Mouse (Mus musculus) MEL-GATA-1-ER (cell line): ENCODE data around the gene Pcnx4.
A peak's percentile ranks its signal among the peaks of the same experiment; 100 is the strongest.

Experiments
- DNase-seq: peaks from one replicate; pipeline ENCODE4 v3.0.0-alpha.2; 2012; ENCODE audit warnings: low read depth; ENCODE audit errors: extremely low read depth

Gene Pcnx4

DNA sequence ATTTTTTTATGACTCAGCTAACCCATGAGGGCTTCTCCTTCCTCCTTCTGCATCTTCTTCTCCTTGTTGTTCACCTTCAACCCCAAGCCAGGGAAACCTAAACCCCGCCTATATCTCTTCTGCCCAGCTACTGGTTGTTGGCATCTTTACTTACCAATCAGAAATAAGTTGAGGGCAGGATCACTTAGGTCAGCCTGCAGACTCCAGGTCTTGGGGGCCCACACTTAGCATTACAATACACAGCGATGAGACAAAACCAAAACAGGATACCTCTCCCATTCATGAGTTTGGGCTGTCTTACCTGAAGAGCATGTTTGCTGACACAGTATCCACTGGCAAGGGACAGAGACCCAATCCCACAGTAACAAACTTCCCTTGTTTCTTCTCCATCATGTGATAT, 57.8 kb downstream of the Pcnx4 start:
- no peak for DNase-seq

DNA sequence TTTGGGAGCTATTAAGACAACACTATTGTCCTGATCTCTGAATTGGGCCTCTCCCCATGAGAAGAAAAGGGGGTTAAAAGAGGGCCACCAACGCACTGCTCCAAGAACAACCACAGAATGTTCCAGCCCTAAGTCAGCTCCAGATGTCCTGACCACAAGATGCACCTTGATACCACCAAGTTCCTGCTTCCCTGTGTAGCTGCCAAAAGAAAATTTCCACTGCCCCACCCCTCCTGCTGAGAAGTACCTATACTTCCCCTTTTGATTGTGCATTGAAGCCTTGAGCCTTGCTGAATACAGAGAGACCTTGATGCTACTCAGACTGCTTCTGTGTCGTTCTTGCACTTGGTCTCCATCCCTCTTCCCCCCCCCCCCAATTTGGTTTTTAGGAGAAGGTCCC, 62.5 kb downstream of the Pcnx4 start:
- DNase-seq = peak; percentile 62

DNA sequence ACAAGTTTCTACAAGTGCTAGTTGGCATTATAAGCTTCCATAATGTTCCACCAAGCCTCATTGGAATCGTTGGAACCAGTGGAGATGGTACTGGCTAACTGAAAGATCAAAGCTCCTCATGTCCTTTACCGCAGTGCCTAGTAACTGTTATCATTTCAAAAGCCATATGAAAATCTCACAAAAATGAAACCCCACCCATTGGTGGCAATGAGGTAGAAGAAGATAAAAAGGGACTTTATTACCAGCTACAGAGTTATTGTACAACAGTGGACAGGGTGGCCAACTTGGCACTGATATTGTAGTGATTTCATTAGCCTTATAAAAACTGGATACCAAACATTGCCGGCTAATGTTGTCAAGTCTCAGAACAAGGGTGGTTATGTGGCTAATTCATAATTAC, 75.9 kb downstream of the Pcnx4 start:
- no peak for DNase-seq

DNA sequence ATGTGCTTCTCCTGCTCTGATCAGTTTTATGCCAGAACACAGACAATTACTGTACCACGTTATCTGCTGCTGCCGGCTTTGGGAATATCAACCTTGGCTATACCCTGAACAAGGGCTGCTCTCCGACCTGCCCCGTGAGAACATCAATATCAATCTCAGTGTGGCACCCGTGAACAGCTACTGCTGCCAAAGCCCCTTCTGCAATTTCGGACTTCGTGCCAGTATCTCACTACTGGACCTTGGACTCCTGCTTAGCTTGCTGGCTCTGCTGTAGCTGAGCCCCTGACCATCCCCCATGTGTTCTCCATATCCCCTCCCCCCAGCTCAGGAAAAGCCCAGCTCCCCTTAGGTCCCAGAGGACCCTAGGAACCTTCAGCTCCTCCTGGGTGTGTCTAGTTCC, 84.7 kb downstream of the Pcnx4 start:
- no peak for DNase-seq

DNA sequence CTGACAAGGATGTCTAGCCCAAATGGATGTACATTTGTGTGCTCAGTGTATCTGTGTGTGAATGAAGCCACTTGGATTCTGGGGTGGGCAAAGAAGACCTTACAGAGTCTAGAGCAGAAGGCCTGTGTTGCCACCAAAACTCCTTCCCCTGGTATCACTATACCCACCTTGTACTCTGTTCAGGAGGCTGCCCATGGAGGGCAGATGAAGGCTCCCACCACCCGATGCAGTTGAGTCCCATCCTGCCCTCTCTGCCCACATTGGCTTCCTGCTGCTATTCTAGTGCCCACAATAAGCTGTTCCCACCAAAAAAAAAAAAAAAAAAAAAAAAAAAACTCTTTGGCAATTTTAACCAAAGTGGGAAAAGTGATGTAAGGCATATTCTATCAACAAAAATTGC, 85.3 kb downstream of the Pcnx4 start:
- no peak for DNase-seq

GRCm38 (mm10) chr12:72622853-72623496, 86.8 kb downstream of the Pcnx4 start:
- DNase-seq = peak; percentile 94

- DNase-seq = no peak
These were observed 92.6 kb downstream of the Pcnx4 start for GRCm38 (mm10) chr12:72628751-72629150.
